Mouse (Mus musculus) embryonic fibroblast, embryonic 13.5 days (primary cell): ENCODE results near the gene Tcl1b3. TPM values are rescaled to one million over a fixed set of nuclear protein-coding genes. Genes with fewer than 3 reads are reported as not detected.
"Not testable (repeated sequence)": the region's sequence is repeated elsewhere in the genome, so short reads cannot be mapped to it uniquely, and the experiment has no call there.

ENCODE experiments used
- H3K27ac ChIP-seq: 2 replicates; pipeline ENCODE4 v1.5.1; 2012; ENCODE audit warnings: low read length, control low read depth, inconsistent platforms; ENCODE audit not compliant: insufficient read depth
- H3K4me1 ChIP-seq: 2 replicates; pipeline ENCODE4 v1.6.1; 2011; ENCODE audit warnings: low read length; ENCODE audit not compliant: control insufficient read depth, insufficient read depth
- H3K4me3 ChIP-seq: 2 replicates; pipeline ENCODE4 v1.5.1; 2011; ENCODE audit warnings: mild to moderate bottlenecking, control low read depth, low read length; ENCODE audit not compliant: insufficient read depth
- CTCF ChIP-seq: IDR thresholded peaks from 2 replicates; pipeline ENCODE4 v1.5.1; 2011; ENCODE audit warnings: mild to moderate bottlenecking, control low read depth, low read length, moderate library complexity, borderline replicate concordance; ENCODE audit not compliant: insufficient read depth
- POLR2A ChIP-seq: IDR thresholded peaks from 2 replicates; pipeline ENCODE4 v1.6.1; 2011; ENCODE audit warnings: low read depth, mild to moderate bottlenecking, control low read depth, low read length, moderate library complexity
- polyA plus RNA-seq: library from polyadenylated mRNA; stranded (reverse); fragments of >200 nt; gene quantifications from 2 replicates; pipeline ENCODE4 v1.2.4, GENCODE M21; 2011; ENCODE audit warnings: low read depth; ENCODE audit not compliant: missing spikeins, insufficient read length

Gene Tcl1b3
- polyA plus RNA-seq: not detected in 2 replicates

GRCm38 (mm10) chr12:105190743-105191142 is at the start of gene Tcl1b3:
Gene Tcl1b3 (plus strand): TSS chr12:105191043.
- H3K27ac ChIP-seq, H3K4me1 ChIP-seq, H3K4me3 ChIP-seq: not testable (repeated sequence)

- Histone ChIP-seq H3K4me1 (no peaks in the 10 kb centered on the region), H3K27ac (no peak overlapping the region), H3K4me3 (no peak overlapping the region)
- TF ChIP-seq POLR2A (no peak), CTCF (no peak)
Measured at GRCm38 (mm10) chr12:105143096-105143495, 47.7 kb upstream of the Tcl1b3 start.

- H3K4me1 ChIP-seq, H3K4me3 ChIP-seq, H3K27ac ChIP-seq: not testable (repeated sequence)
Measured at GRCm38 (mm10) chr12:105144928-105145327, 45.9 kb upstream of the Tcl1b3 start.

- H3K27ac ChIP-seq: no peak within 1 kb of the TSS
- H3K4me1 ChIP-seq: no peaks in the 10 kb centered on the region
- H3K4me3 ChIP-seq: no peak within 1 kb of the TSS
- TF ChIP-seq POLR2A (no peak), CTCF (no peak)
Measured at GRCm38 (mm10) chr12:105145714-105146113, 45.1 kb upstream of the Tcl1b3 start, which contains the start of gene Tcl1b2. Gene Tcl1b2 (plus strand): TSS chr12:105146014.

GRCm38 (mm10) chr12:105155286-105155685 is 35.6 kb upstream of the Tcl1b3 start:
- H3K4me3 ChIP-seq, H3K4me1 ChIP-seq, H3K27ac ChIP-seq: not testable (repeated sequence)

GRCm38 (mm10) chr12:105158842-105159241 is 32.0 kb upstream of the Tcl1b3 start:
- Histone ChIP-seq H3K27ac (no peak overlapping the region), H3K4me1 (no peaks in the 10 kb centered on the region), H3K4me3 (no peak overlapping the region)
- TF ChIP-seq POLR2A (no peak), CTCF (no peak)

- H3K4me1 ChIP-seq: no peaks in the 10 kb centered on the region
- no peak for TF ChIP-seq POLR2A
- TF ChIP-seq CTCF: no peak
- no peak within 1 kb of the TSS for H3K4me3 ChIP-seq
- H3K27ac ChIP-seq: no peak within 1 kb of the TSS
Measured at GRCm38 (mm10) chr12:105159390-105159789, 31.5 kb upstream of the Tcl1b3 start, which contains the start of gene Tcl1b1. Gene Tcl1b1 (plus strand): TSS chr12:105159690.

- H3K4me1 ChIP-seq: no peaks in the 10 kb centered on the region
- TF ChIP-seq CTCF (no peak), POLR2A (no peak)
- H3K4me3 ChIP-seq: no peak overlapping the region
- H3K27ac ChIP-seq: no peak overlapping the region
Measured at GRCm38 (mm10) chr12:105166734-105167133, 24.1 kb upstream of the Tcl1b3 start.

- TF ChIP-seq POLR2A (no peak), CTCF (no peak)
- no peak overlapping the region for H3K27ac ChIP-seq
- H3K4me1 ChIP-seq: no peaks in the 10 kb centered on the region
- no peak overlapping the region for H3K4me3 ChIP-seq
Measured at GRCm38 (mm10) chr12:105173366-105173765, 17.5 kb upstream of the Tcl1b3 start.

- not testable (repeated sequence) for H3K4me1 ChIP-seq, H3K27ac ChIP-seq, H3K4me3 ChIP-seq
Measured at GRCm38 (mm10) chr12:105174318-105174717, 16.5 kb upstream of the Tcl1b3 start.

GRCm38 (mm10) chr12:105176044-105176443 is 14.8 kb upstream of the Tcl1b3 start, which contains the start of gene Tcl1b5:
Gene Tcl1b5 (plus strand): TSS chr12:105176344.
- H3K4me3 ChIP-seq, H3K4me1 ChIP-seq, H3K27ac ChIP-seq: not testable (repeated sequence)

- H3K27ac ChIP-seq, H3K4me1 ChIP-seq: not testable (repeated sequence)
Measured at GRCm38 (mm10) chr12:105181040-105181644, 9.7 kb upstream of the Tcl1b3 start.

GRCm38 (mm10) chr12:105188980-105189379 is 1.9 kb upstream of the Tcl1b3 start:
- H3K4me1 ChIP-seq, H3K4me3 ChIP-seq, H3K27ac ChIP-seq: not testable (repeated sequence)

More at GRCm38 (mm10) chr12:105181040-105181644, 9.7 kb upstream of the Tcl1b3 start:
- not testable (repeated sequence) for H3K4me3 ChIP-seq

GRCm38 (mm10) chr12:105199684-105200497 is 9.0 kb downstream of the Tcl1b3 start:
- H3K4me3 ChIP-seq, H3K27ac ChIP-seq, H3K4me1 ChIP-seq: not testable (repeated sequence)
